Mouse (Mus musculus) embryonic fibroblast, embryonic 13.5 days (primary cell): ENCODE measurements at regions not wholly inside any gene's neighbourhood (a gene's known extent, or its start where the extent isn't known, plus 50 kb on each side); places are given as distances from the start of the nearest gene placed in this dataset.

Source experiments
- CTCF ChIP-seq: IDR thresholded peaks from 2 replicates; pipeline ENCODE4 v1.5.1; 2011; ENCODE audit warnings: mild to moderate bottlenecking, control low read depth, low read length, moderate library complexity, borderline replicate concordance; ENCODE audit not compliant: insufficient read depth
- POLR2A ChIP-seq: IDR thresholded peaks from 2 replicates; pipeline ENCODE4 v1.6.1; 2011; ENCODE audit warnings: low read depth, mild to moderate bottlenecking, control low read depth, low read length, moderate library complexity

DNA sequence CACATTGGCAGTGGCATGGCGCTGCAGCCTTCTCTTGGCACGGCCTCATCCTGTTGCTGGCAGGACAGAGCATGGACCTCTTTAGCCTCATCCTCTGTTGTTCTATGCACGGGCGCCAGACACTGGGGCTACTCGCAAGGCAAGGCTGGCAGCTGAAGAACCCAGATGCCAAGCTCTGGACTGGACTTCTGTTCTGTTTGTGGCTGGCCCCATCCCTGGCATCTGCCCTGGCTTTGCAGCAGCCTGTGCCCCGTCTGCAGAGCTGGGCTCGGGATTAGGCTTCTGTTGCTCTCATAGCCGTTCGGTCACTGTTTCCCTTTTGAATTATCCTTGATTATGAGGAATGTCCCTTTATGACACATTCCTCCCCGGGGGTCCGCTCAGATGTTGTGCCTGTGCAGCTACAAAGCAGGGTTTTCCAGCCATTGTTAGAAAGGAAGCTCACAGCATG lies 214.6 kb upstream of the Tbc1d5 start:
- no peak for TF ChIP-seq POLR2A
- no peak for TF ChIP-seq CTCF
